Mouse (Mus musculus) testis, adult 2 months (tissue): Measurements from ENCODE around the gene P4htm.

Experiments used
- CTCF ChIP-seq: fragments of 200-500 bp; IDR thresholded peaks from 2 replicates; pipeline ENCODE4 v1.5.1; 2012; ENCODE audit warnings: low read depth, mild to moderate bottlenecking, inconsistent platforms, low read length, moderate library complexity; ENCODE audit not compliant: control insufficient read depth, insufficient read depth, insufficient replicate concordance
- POLR2A ChIP-seq: fragments of 200-500 bp; IDR thresholded peaks from 2 replicates; pipeline ENCODE4 v1.6.1; 2012; ENCODE audit warnings: low read depth, mild to moderate bottlenecking, inconsistent platforms, low read length, moderate library complexity; ENCODE audit not compliant: control insufficient read depth

DNA sequence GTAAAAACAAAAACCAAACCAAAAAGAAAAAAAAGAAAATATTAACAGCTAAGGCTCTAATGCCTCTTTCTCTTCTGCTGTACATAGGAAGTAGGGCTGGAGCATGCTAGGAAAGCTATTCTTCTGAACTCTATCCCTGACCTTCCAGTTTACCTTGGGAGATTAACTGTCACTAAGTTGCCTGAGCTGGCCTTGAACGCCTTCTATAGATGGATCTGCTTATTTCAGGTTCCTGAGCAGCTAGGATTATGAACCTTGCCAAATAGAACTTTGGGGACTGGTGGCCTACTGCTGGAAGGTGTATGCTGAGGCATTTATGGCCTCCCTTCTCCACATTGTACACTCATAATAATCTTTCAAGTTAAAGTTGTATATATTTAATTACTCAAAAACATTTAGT, 66.5 kb downstream of the P4htm start:
- TF ChIP-seq CTCF (no peak), POLR2A (no peak)
